Mouse (Mus musculus) liver, embryonic 15.5 days (tissue): ENCODE data around the gene Cpm. TPM values are rescaled to one million over a fixed set of nuclear protein-coding genes. Genes with fewer than 3 reads are reported as not detected.

Experiments
- ATAC-seq: fragments of 200-750 bp; cut with Nextera tagmentation; 2 replicates; pipeline ENCODE4 v1.8.0; 2017; ENCODE audit warnings: moderate number of reproducible peaks, mild to moderate bottlenecking, moderate library complexity; ENCODE audit not compliant: insufficient read depth
- H3K27ac ChIP-seq: fragments of 300-500 bp; sonication (generic); replicated peaks from 2 replicates; pipeline ENCODE4 v1.5.1; 2015; ENCODE audit warnings: mild to moderate bottlenecking, inconsistent platforms
- H3K27me3 ChIP-seq: fragments of 300-500 bp; sonication (generic); 2 replicates; pipeline ENCODE4 v1.6.1; 2015; ENCODE audit warnings: mild to moderate bottlenecking, inconsistent platforms
- H3K36me3 ChIP-seq: fragments of 300-500 bp; sonication (generic); replicated peaks from 2 replicates; pipeline ENCODE4 v1.6.1; 2015; ENCODE audit warnings: moderate library complexity, mild to moderate bottlenecking, inconsistent platforms
- H3K4me1 ChIP-seq: fragments of 300-500 bp; sonication (generic); replicated peaks from 2 replicates; pipeline ENCODE4 v1.6.1; 2015; ENCODE audit warnings: inconsistent platforms
- H3K4me2 ChIP-seq: fragments of 300-500 bp; sonication (generic); 2 replicates; pipeline ENCODE4 v1.6.1; 2015; ENCODE audit warnings: moderate library complexity, mild to moderate bottlenecking, inconsistent platforms
- H3K4me3 ChIP-seq: fragments of 300-500 bp; sonication (generic); replicated peaks from 2 replicates; pipeline ENCODE4 v1.5.1; 2015; ENCODE audit warnings: mild to moderate bottlenecking, inconsistent platforms
- H3K9ac ChIP-seq: fragments of 300-500 bp; sonication (generic); 2 replicates; pipeline ENCODE4 v1.6.1; 2015; ENCODE audit warnings: moderate library complexity, mild to moderate bottlenecking, inconsistent platforms
- H3K9me3 ChIP-seq: fragments of 300-500 bp; sonication (generic); replicated peaks from 2 replicates; pipeline ENCODE4 v1.6.1; 2016; ENCODE audit warnings: inconsistent platforms
- whole genome bisulfite sequencing: fragments of 180-500 bp; shearing (Covaris S2); methylation state at CpG from one replicate; pipeline ENCODE4 v1.1.7; 2015; ENCODE audit warnings: mixed read lengths; ENCODE audit not compliant: insufficient replicate concordance; 5-methylcytosine and 5-hydroxymethylcytosine counted together
- polyA plus RNA-seq: library from polyadenylated mRNA; unstranded; fragments of >200 nt; fragmentation: Nextera tagmentation; extraction: Ambion mirVana; gene quantifications from 2 replicates; pipeline ENCODE4 v1.2.1, GENCODE M21; 2015

Cpm gene
- polyA plus RNA-seq, 1 experiment from 2014 or later, result 15.7 TPM

DNA sequence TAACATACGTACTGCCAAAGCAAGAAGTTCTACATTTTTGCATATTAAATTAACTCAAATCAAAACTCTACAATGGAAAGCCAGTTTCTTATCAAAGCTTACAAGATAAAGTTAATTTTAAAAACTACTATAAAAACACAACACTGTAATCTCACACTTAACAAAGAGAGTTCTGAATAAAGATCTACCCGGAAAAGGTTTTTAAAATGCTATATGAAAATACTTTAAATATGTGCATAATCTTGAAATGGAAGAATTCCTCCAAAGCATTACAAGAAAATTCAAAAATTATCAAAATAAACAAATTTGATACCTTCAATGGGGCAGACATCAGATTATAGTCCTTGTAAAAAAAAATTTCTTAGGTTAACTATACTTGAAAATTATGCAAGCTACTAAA lies 79.1 kb downstream of the Cpm start:
- Histone ChIP-seq H3K4me1 (peaks cover 37% of the 10 kb centered on the region), H3K27me3 (no peaks in the 10 kb centered on the region), H3K9ac (no peak overlapping the region), H3K9me3 (no peaks in the 10 kb centered on the region), H3K36me3 (peaks cover 46% of the 10 kb centered on the region), H3K27ac (no peak overlapping the region), H3K4me3 (peak overlapping the region; percentile 99; the same call in 1 of the 2 replicates), H3K4me2 (peak overlapping the region; percentile 79)
- ATAC-seq, result no peak
- 83% methylated on average over 2 of the region's 2 CpGs for WGBS

DNA sequence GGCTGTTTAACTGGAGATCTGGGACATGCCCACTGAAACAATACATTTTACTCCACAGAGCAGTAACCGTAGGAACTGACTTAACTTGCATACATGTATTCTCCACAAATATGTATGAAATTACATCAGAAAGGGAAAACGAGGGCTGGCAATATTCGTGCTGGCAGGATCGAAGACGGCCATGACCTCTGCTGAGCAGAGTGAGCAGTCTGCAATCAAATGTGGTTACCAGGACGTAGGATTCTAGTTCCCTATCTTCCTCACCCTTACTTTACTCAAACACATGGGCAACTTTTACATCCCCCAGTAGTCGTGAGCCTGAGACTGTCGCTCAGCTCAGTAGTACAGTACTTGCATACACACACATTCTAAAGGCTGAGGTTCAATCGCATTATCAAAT lies 79.6 kb downstream of the Cpm start:
- 45% methylated on average over 9 of the region's 9 CpGs for whole genome bisulfite sequencing
- Histone ChIP-seq H3K4me1 (peaks cover 37% of the 10 kb centered on the region), H3K9ac (peak overlapping the region; percentile 99; the same call in 1 of the 2 replicates), H3K4me3 (peak overlapping the region; percentile 99), H3K27me3 (no peaks in the 10 kb centered on the region), H3K27ac (peak overlapping the region; percentile 96; the same call in 1 of the 2 replicates), H3K36me3 (peaks cover 41% of the 10 kb centered on the region), H3K4me2 (peak overlapping the region; percentile 79), H3K9me3 (no peaks in the 10 kb centered on the region)
- ATAC-seq, result no peak

DNA sequence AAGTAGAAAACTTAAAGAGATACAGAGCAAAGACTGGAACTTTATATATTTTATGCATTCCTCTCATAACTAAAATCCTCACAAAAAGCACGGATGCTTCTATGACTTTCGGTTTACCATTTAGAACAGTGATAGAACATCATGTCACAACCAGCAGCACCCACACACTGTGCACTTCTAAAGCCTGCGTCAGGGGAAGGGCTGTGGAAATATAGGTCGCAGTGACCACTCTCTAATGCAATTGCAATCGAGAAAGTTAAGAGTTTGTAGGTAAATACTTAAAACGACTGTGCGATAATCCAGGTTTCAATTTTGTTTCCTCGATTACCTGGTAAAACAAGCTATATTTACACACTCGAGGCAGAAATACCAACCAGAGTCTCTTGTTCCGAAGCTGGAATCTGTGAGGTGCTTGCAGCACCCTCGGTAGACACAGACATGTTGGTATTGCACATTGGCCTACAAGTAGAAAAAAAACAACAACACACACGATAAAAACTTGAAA lies 80.1 kb downstream of the Cpm start:
- WGBS, result 22% methylated on average over 12 of the region's 12 CpGs
- peak overlapping the region; percentile 99 for H3K9ac ChIP-seq
- peak overlapping the region; percentile 79 for H3K4me2 ChIP-seq
- H3K36me3 ChIP-seq, result peaks cover 36% of the 10 kb centered on the region
- peak overlapping the region; percentile 96 for H3K27ac ChIP-seq
- peak overlapping the region; percentile 99 for H3K4me3 ChIP-seq
- no peaks in the 10 kb centered on the region for H3K27me3 ChIP-seq
- H3K4me1 ChIP-seq, result peaks cover 37% of the 10 kb centered on the region
- ATAC-seq, result no peak
- no peaks in the 10 kb centered on the region for H3K9me3 ChIP-seq

DNA sequence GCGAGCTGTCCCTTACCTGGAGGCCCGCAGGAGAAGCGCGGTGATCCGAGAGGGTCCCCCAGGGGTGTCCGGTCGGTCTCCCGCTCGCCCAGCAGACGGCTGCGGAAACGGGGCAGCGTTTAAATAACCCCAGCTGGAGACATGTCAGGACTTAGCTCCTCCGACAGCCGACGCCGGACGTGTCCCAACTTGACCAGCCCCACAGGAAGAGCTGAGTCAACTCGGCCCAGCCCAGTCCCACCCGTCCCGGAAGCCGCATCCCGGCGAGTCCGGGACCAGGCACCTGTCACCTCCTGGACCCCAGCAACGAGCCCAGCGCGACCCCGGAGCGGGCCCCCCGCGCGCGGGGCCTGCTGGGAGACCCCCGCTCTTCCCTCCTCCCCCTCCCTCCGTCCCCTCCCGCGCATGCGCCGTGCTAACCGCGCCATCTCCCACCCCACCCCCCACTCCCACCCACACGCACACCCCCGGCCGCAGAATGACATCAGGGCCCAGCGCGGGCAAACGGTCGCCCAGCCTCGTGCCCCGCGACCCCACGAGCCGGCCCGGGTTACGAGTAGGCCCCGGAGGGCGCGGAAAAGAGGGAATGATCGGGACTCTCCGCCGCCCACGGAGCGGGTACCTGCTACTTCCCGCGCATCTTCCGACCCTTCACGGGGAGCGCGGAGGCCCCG lies 80.8 kb downstream of the Cpm start:
- no peaks in the 10 kb centered on the region for H3K27me3 ChIP-seq
- peak overlapping the region; percentile 99 for H3K9ac ChIP-seq
- H3K4me3 ChIP-seq, result peak overlapping the region; percentile 99
- peaks cover 37% of the 10 kb centered on the region for H3K4me1 ChIP-seq
- ATAC-seq, result peak; percentile 76
- H3K36me3 ChIP-seq, result peaks cover 29% of the 10 kb centered on the region
- WGBS, result under 1% methylated on average over 71 of the region's 71 CpGs
- H3K4me2 ChIP-seq, result peak overlapping the region; percentile 79
- no peaks in the 10 kb centered on the region for H3K9me3 ChIP-seq
- H3K27ac ChIP-seq, result peak overlapping the region; percentile 96

DNA sequence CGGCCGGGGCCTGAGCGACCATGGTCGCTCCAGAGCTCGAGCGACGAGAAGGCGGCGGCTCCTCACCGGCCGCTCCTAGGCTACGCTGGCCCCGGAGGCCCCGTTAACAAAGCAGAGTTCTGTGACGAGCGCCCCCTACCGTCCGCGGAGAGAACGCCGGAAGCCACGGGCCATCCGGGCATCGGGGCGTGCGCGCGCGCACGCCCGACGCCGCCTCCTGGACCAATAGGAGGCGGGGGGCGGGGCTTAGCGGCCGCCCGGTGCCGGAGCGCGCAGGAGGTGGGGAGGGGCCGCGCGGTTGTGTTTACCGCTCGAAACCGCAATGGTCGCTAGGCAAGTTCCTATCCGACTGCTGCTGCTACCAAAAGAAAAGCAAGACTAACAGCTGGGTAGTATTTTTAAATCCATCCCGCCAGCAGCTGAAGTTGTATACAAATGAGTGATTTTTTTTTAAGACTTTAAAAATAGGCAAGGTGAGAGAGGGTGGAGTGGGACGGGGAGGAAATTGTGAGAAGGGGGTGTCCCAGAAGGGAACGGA lies 81.4 kb downstream of the Cpm start, which contains the start of gene Mdm2:
TSS of gene Mdm2 (minus strand) at position 155 of the 538 bp plus-strand sequence.
- peak; percentile 95 for ATAC-seq
- WGBS, result under 1% methylated on average over 52 of the region's 52 CpGs

DNA sequence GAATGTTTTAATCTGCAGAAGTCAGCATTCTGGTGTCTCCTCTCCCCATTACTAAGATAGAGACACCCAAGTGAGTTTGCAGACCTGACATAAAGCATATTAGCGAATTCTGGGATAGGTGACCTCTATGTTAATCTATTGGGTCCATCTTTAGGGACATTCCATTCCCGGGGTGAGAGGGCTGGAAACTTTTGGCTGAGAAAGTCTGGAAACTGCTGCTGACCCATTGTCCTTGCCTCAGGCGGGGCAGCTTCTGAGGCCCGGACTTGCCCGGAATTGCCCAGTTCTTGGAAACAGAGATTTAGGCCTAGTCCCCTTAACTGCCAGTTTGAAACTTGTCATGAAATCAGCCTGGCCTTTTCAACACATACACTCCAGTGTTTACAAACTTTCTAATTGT lies 82.1 kb downstream of the Cpm start:
- peak overlapping the region; percentile 59; the same call in 1 of the 2 replicates for H3K9ac ChIP-seq
- H3K4me1 ChIP-seq, result peaks cover 37% of the 10 kb centered on the region
- H3K27ac ChIP-seq, result peak overlapping the region; percentile 80
- peak overlapping the region; percentile 73 for H3K4me2 ChIP-seq
- 79% methylated on average over 5 of the region's 5 CpGs for WGBS
- no peaks in the 10 kb centered on the region for H3K9me3 ChIP-seq
- ATAC-seq, result no peak
- peaks cover 17% of the 10 kb centered on the region for H3K36me3 ChIP-seq
- H3K4me3 ChIP-seq, result peak overlapping the region; percentile 99
- no peaks in the 10 kb centered on the region for H3K27me3 ChIP-seq

More for the DNA sequence above, 81.4 kb downstream of the Cpm start, which contains the start of gene Mdm2:
- peak within 1 kb of the TSS; percentile 99 for H3K4me3 ChIP-seq
- H3K36me3 ChIP-seq, result peaks cover 23% of the 10 kb centered on the region
- H3K4me1 ChIP-seq, result peaks cover 37% of the 10 kb centered on the region
- no peaks in the 10 kb centered on the region for H3K9me3 ChIP-seq
- peak within 1 kb of the TSS; percentile 99 for H3K9ac ChIP-seq
- no peaks in the 10 kb centered on the region for H3K27me3 ChIP-seq
- H3K4me2 ChIP-seq, result peak within 1 kb of the TSS; percentile 79
- H3K27ac ChIP-seq, result peak within 1 kb of the TSS; percentile 96

DNA sequence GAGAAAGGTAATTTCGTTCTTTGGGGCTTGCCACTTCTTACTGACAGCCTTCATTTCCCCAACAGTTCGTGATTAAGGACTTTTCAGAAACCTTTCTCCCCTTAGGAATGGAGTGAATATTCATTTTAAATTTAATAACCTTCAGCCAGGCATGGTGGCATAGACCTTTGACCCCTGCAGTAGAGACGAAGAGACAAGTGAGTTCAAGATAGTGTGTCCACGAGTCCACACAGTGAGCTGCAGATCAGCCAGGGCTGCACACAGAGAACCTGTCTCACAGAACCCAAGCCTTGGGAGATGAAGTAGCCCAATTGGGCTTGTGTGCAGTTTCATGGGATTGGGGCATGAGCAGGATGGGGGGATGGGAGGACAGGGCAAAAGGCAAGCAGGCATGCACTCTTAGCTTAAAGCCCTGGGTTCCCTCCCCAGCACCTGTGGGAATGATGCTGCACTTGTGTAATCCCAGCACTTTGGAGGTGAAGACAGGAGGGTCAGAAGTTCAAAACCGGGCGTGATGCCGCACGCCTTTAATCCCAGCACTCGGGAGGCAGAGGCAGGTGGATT lies 83.0 kb downstream of the Cpm start:
- no peak overlapping the region for H3K4me3 ChIP-seq
- ATAC-seq, result no peak
- no peak overlapping the region for H3K27ac ChIP-seq
- H3K4me1 ChIP-seq, result peaks cover 28% of the 10 kb centered on the region
- WGBS, result 72% methylated on average over 9 of the region's 9 CpGs
- H3K4me2 ChIP-seq, result no peak overlapping the region
- no peaks in the 10 kb centered on the region for H3K9me3 ChIP-seq
- H3K9ac ChIP-seq, result no peak overlapping the region
- no peaks in the 10 kb centered on the region for H3K27me3 ChIP-seq
- peaks cover 9% of the 10 kb centered on the region for H3K36me3 ChIP-seq

DNA sequence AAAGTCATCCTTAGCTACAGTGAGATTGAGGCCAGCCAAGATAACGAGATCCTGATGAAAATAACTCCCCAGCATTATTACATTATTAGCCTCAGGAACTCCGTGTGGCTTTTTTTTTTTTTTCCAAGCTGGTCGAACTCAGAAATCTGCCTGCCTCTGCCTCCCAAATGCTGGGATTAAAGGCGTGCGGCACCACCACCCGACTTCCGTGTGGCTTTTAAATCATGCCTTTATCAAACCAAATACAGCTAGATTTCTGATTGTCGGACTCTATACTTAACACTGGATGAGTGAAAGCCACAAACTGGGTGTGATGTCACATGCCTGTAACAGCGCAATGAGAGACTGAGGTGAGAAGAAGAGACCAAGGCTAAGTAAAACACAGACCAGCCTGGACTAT lies 83.6 kb downstream of the Cpm start:
- no peak overlapping the region for H3K9ac ChIP-seq
- no peak for ATAC-seq
- peaks cover 3% of the 10 kb centered on the region; the same call in 1 of the 2 replicates for H3K36me3 ChIP-seq
- H3K4me1 ChIP-seq, result peaks cover 25% of the 10 kb centered on the region
- H3K4me2 ChIP-seq, result no peak overlapping the region
- H3K9me3 ChIP-seq, result no peaks in the 10 kb centered on the region
- H3K27ac ChIP-seq, result no peak overlapping the region
- WGBS, result 76% methylated on average over 9 of the region's 9 CpGs
- H3K4me3 ChIP-seq, result no peak overlapping the region
- H3K27me3 ChIP-seq, result no peaks in the 10 kb centered on the region

DNA sequence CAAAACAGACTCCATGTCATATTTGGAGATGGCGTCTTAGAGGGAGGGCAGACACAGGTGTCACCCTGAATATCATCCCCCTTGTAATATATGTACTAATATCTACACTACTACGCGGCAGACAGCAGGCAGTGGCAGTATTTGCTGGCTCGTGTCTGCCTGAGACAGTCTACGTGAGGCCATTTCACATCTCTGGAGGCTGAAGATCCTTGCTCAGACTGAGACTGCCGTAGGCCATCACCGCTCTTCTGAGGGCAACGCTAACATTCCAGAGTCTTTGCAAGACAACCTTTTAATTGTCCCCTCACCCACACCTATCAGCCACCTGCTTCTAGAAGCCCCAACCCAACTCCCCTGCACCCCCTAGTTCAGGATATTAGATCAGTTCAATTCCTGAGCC lies 84.2 kb downstream of the Cpm start:
- WGBS, result 88% methylated on average over 8 of the region's 8 CpGs
- Histone ChIP-seq H3K4me2 (no peak overlapping the region), H3K36me3 (no peaks in the 10 kb centered on the region; the same call in 1 of the 2 replicates), H3K4me1 (peaks cover 25% of the 10 kb centered on the region), H3K4me3 (no peak overlapping the region), H3K9ac (no peak overlapping the region), H3K9me3 (no peaks in the 10 kb centered on the region), H3K27me3 (no peaks in the 10 kb centered on the region), H3K27ac (no peak overlapping the region)
- no peak for ATAC-seq

DNA sequence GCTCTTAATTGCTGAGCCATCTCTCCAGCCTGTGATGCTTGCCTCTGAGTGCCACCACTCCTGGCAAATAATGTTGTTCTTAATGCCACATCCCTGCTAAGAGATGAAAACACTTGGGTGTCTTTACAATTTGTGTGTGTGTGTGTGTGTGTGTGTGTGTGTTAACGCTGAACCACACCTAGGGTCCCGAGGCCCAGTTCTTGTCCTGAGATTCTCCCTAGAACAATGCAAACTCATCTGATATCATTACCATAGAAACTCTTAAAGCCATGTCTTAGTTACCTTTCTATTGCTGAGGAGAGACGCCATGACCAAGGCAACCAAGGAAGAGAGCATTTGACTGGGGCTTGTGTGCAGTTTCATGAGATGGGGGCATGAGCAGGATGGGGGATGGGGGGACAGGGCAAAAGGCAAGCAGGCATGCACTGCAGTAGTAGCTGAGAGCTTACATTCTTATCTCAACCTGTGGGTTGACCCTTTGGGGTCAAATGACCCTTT lies 84.8 kb downstream of the Cpm start:
- Histone ChIP-seq H3K27me3 (no peaks in the 10 kb centered on the region), H3K4me2 (no peak overlapping the region), H3K36me3 (no peaks in the 10 kb centered on the region), H3K9ac (no peak overlapping the region), H3K4me1 (peaks cover 20% of the 10 kb centered on the region), H3K9me3 (no peaks in the 10 kb centered on the region), H3K27ac (no peak overlapping the region), H3K4me3 (no peak overlapping the region)
- ATAC-seq, result no peak
- 76% methylated on average over 3 of the region's 3 CpGs for WGBS

DNA sequence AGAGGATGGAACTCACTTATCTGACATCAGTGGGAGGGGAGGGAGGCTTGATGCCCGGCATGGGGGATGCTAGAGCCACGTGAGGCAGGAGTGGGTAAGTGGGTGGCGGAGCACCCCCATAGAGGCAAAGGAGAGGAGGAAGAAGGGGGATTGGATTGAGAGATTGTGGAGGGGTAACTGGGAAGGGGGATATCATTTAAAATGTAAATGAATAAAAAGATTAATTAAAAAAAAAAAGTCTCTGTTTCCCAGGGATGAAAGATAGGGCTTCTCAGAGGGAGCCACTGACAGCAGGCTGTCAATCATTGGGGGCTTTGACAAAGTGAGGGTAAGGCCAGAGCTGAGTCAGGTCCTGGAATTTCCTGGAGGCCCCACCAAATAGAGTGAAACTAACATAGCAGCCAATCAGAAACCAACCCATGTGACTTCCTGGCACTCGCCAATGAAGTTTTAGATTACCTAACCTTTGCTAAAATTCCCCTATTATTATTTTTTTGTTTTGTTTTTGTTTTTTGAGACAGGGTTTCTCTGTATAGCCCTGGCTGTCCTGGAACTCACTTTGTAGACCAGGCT lies 85.7 kb downstream of the Cpm start:
- ATAC-seq, result no peak
- no peak overlapping the region for H3K4me2 ChIP-seq
- peaks cover 16% of the 10 kb centered on the region for H3K4me1 ChIP-seq
- no peak overlapping the region for H3K27ac ChIP-seq
- 53% methylated on average over 4 of the region's 4 CpGs for WGBS
- H3K4me3 ChIP-seq, result no peak overlapping the region
- H3K9ac ChIP-seq, result no peak overlapping the region
- H3K36me3 ChIP-seq, result no peaks in the 10 kb centered on the region
- H3K9me3 ChIP-seq, result no peaks in the 10 kb centered on the region
- H3K27me3 ChIP-seq, result no peaks in the 10 kb centered on the region
